Mouse (Mus musculus): ENCODE measurements at regions not wholly inside any gene's neighbourhood (a gene's known extent, or its start where the extent isn't known, plus 50 kb on each side); places are given as distances from the start of the nearest gene placed in this dataset.

GRCm38 (mm10) chr5:64632171-64632570 lies 171.0 kb upstream of the Klf3 start:
- Histone ChIP-seq H3K4me1 (replicated peaks) (no peaks in the 10 kb centered on the region), H3K4me3 (no peak overlapping the region)
- ATAC-seq (replicated peaks; ENCODE audit: insufficient number of reproducible peaks, insufficient read depth, low FRiP score, low read depth): no peak

GRCm38 (mm10) chr5:64634008-64634407 lies 169.2 kb upstream of the Klf3 start:
- H3K27ac ChIP-seq: no peak overlapping the region
- no peaks in the 10 kb centered on the region for H3K4me1 ChIP-seq (replicated peaks)
- no peaks in the 10 kb centered on the region for H3K36me3 ChIP-seq
- no peak overlapping the region for H3K4me3 ChIP-seq
- WGBS: 63% methylated on average over 8 of the region's 8 CpGs
- no peak overlapping the region for H3K9ac ChIP-seq
- no peak overlapping the region for H3K4me2 ChIP-seq
- no peak for ATAC-seq (replicated peaks; ENCODE audit: insufficient number of reproducible peaks, insufficient read depth, low FRiP score, low read depth)
- H3K9me3 ChIP-seq (replicated peaks): no peaks in the 10 kb centered on the region
- no peaks in the 10 kb centered on the region for H3K27me3 ChIP-seq

More at GRCm38 (mm10) chr5:64632171-64632570, 171.0 kb upstream of the Klf3 start:
- no peaks in the 10 kb centered on the region for H3K9me3 ChIP-seq (replicated peaks)
- no peaks in the 10 kb centered on the region for H3K27me3 ChIP-seq
- 81% methylated on average over 5 of the region's 5 CpGs for WGBS
- no peak overlapping the region for H3K9ac ChIP-seq
- no peaks in the 10 kb centered on the region for H3K36me3 ChIP-seq
- H3K27ac ChIP-seq: no peak overlapping the region
- H3K4me2 ChIP-seq: no peak overlapping the region

GRCm38 (mm10) chr5:64634721-64635120 lies 168.5 kb upstream of the Klf3 start:
- no peak overlapping the region for H3K27ac ChIP-seq
- ATAC-seq (replicated peaks; ENCODE audit: insufficient number of reproducible peaks, insufficient read depth, low FRiP score, low read depth): no peak
- no peaks in the 10 kb centered on the region for H3K4me1 ChIP-seq (replicated peaks)
- no peak overlapping the region for H3K4me2 ChIP-seq
- WGBS: 71% methylated on average over 4 of the region's 4 CpGs
- H3K36me3 ChIP-seq: no peaks in the 10 kb centered on the region
- no peak overlapping the region for H3K4me3 ChIP-seq
- H3K27me3 ChIP-seq: no peaks in the 10 kb centered on the region
- no peak overlapping the region for H3K9ac ChIP-seq
- H3K9me3 ChIP-seq (replicated peaks): no peaks in the 10 kb centered on the region

GRCm38 (mm10) chr5:64636301-64636700 lies 166.9 kb upstream of the Klf3 start:
- Histone ChIP-seq H3K4me3 (no peak overlapping the region), H3K9ac (no peak overlapping the region), H3K9me3 (replicated peaks) (no peaks in the 10 kb centered on the region), H3K4me1 (replicated peaks) (no peaks in the 10 kb centered on the region), H3K36me3 (no peaks in the 10 kb centered on the region), H3K27me3 (no peaks in the 10 kb centered on the region), H3K4me2 (no peak overlapping the region), H3K27ac (no peak overlapping the region)
- WGBS: 79% methylated on average over 3 of the region's 3 CpGs
- ATAC-seq (replicated peaks; ENCODE audit: insufficient number of reproducible peaks, insufficient read depth, low FRiP score, low read depth): no peak

- H3K4me2 ChIP-seq: no peak overlapping the region
These were observed 159.6 kb upstream of the Klf3 start for GRCm38 (mm10) chr5:64643584-64643983.

GRCm38 (mm10) chr5:64647417-64648125 lies 155.6 kb upstream of the Klf3 start:
- H3K27me3 ChIP-seq: no peaks in the 10 kb centered on the region
- H3K4me1 ChIP-seq (replicated peaks): peaks cover 12% of the 10 kb centered on the region
- H3K9me3 ChIP-seq (replicated peaks): no peaks in the 10 kb centered on the region
- peak overlapping the region; percentile 45 for H3K4me3 ChIP-seq
- peak; percentile 68 for ATAC-seq (replicated peaks; ENCODE audit: insufficient number of reproducible peaks, insufficient read depth, low FRiP score, low read depth)
- no peaks in the 10 kb centered on the region for H3K36me3 ChIP-seq
- peak overlapping the region; percentile 63 for H3K4me2 ChIP-seq
- peak overlapping the region; percentile 33 for H3K9ac ChIP-seq
- H3K27ac ChIP-seq: peak overlapping the region; percentile 41
- 4% methylated on average over 18 of the region's 18 CpGs for WGBS

More at GRCm38 (mm10) chr5:64643584-64643983, 159.6 kb upstream of the Klf3 start:
- WGBS: 95% methylated on average over 1 of the region's 1 CpGs
- H3K36me3 ChIP-seq: no peaks in the 10 kb centered on the region
- H3K27me3 ChIP-seq: no peaks in the 10 kb centered on the region
- H3K27ac ChIP-seq: no peak overlapping the region
- H3K4me1 ChIP-seq (replicated peaks): peaks cover 10% of the 10 kb centered on the region
- no peak for ATAC-seq (replicated peaks; ENCODE audit: insufficient number of reproducible peaks, insufficient read depth, low FRiP score, low read depth)
- H3K4me3 ChIP-seq: no peak overlapping the region
- H3K9me3 ChIP-seq (replicated peaks): no peaks in the 10 kb centered on the region
- H3K9ac ChIP-seq: no peak overlapping the region

GRCm38 (mm10) chr5:64648492-64648891 lies 154.7 kb upstream of the Klf3 start:
- Histone ChIP-seq H3K27me3 (no peaks in the 10 kb centered on the region), H3K4me3 (no peak overlapping the region), H3K9me3 (replicated peaks) (no peaks in the 10 kb centered on the region), H3K4me1 (replicated peaks) (peaks cover 12% of the 10 kb centered on the region), H3K9ac (no peak overlapping the region), H3K27ac (peak overlapping the region; percentile 41), H3K4me2 (peak overlapping the region; percentile 21), H3K36me3 (no peaks in the 10 kb centered on the region)
- no peak for ATAC-seq (replicated peaks; ENCODE audit: insufficient number of reproducible peaks, insufficient read depth, low FRiP score, low read depth)
- 18% methylated on average over 8 of the region's 8 CpGs for WGBS

- no peaks in the 10 kb centered on the region for H3K27me3 ChIP-seq
- WGBS: 62% methylated on average over 3 of the region's 3 CpGs
- no peaks in the 10 kb centered on the region for H3K36me3 ChIP-seq
- H3K4me3 ChIP-seq: no peak overlapping the region
- ATAC-seq (replicated peaks; ENCODE audit: insufficient number of reproducible peaks, insufficient read depth, low FRiP score, low read depth): no peak
- H3K4me1 ChIP-seq (replicated peaks): peaks cover 12% of the 10 kb centered on the region
- no peak overlapping the region for H3K9ac ChIP-seq
- no peaks in the 10 kb centered on the region for H3K9me3 ChIP-seq (replicated peaks)
- H3K27ac ChIP-seq: no peak overlapping the region
- no peak overlapping the region for H3K4me2 ChIP-seq
These were observed 151.8 kb upstream of the Klf3 start for GRCm38 (mm10) chr5:64651407-64651806.

GRCm38 (mm10) chr5:64653764-64654163 lies 149.4 kb upstream of the Klf3 start:
- peaks cover under 1% of the 10 kb centered on the region for H3K4me1 ChIP-seq (replicated peaks)
- 89% methylated on average over 5 of the region's 5 CpGs for WGBS
- H3K4me2 ChIP-seq: no peak overlapping the region
- no peaks in the 10 kb centered on the region for H3K27me3 ChIP-seq
- H3K9me3 ChIP-seq (replicated peaks): no peaks in the 10 kb centered on the region
- no peak overlapping the region for H3K9ac ChIP-seq
- ATAC-seq (replicated peaks; ENCODE audit: insufficient number of reproducible peaks, insufficient read depth, low FRiP score, low read depth): no peak
- H3K4me3 ChIP-seq: no peak overlapping the region
- H3K36me3 ChIP-seq: no peaks in the 10 kb centered on the region
- H3K27ac ChIP-seq: no peak overlapping the region

GRCm38 (mm10) chr5:64655286-64655685 lies 147.9 kb upstream of the Klf3 start:
- 67% methylated on average over 5 of the region's 5 CpGs for WGBS
- H3K36me3 ChIP-seq: no peaks in the 10 kb centered on the region
- no peak overlapping the region for H3K27ac ChIP-seq
- H3K9me3 ChIP-seq (replicated peaks): no peaks in the 10 kb centered on the region
- no peaks in the 10 kb centered on the region for H3K27me3 ChIP-seq
- H3K4me3 ChIP-seq: no peak overlapping the region
- no peak overlapping the region for H3K9ac ChIP-seq
- H3K4me1 ChIP-seq (replicated peaks): no peaks in the 10 kb centered on the region
- no peak for ATAC-seq (replicated peaks; ENCODE audit: insufficient number of reproducible peaks, insufficient read depth, low FRiP score, low read depth)
- H3K4me2 ChIP-seq: no peak overlapping the region

GRCm38 (mm10) chr5:64661959-64662358 lies 141.2 kb upstream of the Klf3 start:
- WGBS: 46% methylated on average over 6 of the region's 6 CpGs
- no peak overlapping the region for H3K4me2 ChIP-seq
- H3K9me3 ChIP-seq (replicated peaks): no peaks in the 10 kb centered on the region
- ATAC-seq (replicated peaks; ENCODE audit: insufficient number of reproducible peaks, insufficient read depth, low FRiP score, low read depth): no peak
- H3K4me1 ChIP-seq (replicated peaks): no peaks in the 10 kb centered on the region
- H3K36me3 ChIP-seq: no peaks in the 10 kb centered on the region
- no peak overlapping the region for H3K9ac ChIP-seq
- H3K4me3 ChIP-seq: no peak overlapping the region
- H3K27ac ChIP-seq: no peak overlapping the region
- H3K27me3 ChIP-seq: no peaks in the 10 kb centered on the region

- 49% methylated on average over 7 of the region's 7 CpGs for WGBS
- no peaks in the 10 kb centered on the region for H3K27me3 ChIP-seq
- H3K9me3 ChIP-seq (replicated peaks): no peaks in the 10 kb centered on the region
- no peak overlapping the region for H3K9ac ChIP-seq
- H3K4me1 ChIP-seq (replicated peaks): no peaks in the 10 kb centered on the region
- H3K4me3 ChIP-seq: no peak overlapping the region
- no peak for ATAC-seq (replicated peaks; ENCODE audit: insufficient number of reproducible peaks, insufficient read depth, low FRiP score, low read depth)
- no peak overlapping the region for H3K4me2 ChIP-seq
- no peak overlapping the region for H3K27ac ChIP-seq
- no peaks in the 10 kb centered on the region for H3K36me3 ChIP-seq
These were observed 140.7 kb upstream of the Klf3 start for GRCm38 (mm10) chr5:64662476-64662875.
